Mouse (Mus musculus): ENCODE measurements around the gene Scin. TPM values are rescaled to one million over a fixed set of nuclear protein-coding genes. Genes with fewer than 3 reads are reported as not detected.
A peak's percentile ranks its signal among the peaks of the same experiment; 100 is the strongest.
"Not testable (repeated sequence)": the region's sequence is repeated elsewhere in the genome, so short reads cannot be mapped to it uniquely, and the experiment has no call there.

Gene Scin
- 0.23 and 0.25 TPM in 2 replicates for polyA plus RNA-seq (2014; fragmentation: Nextera tagmentation; extraction: Ambion mirVana)

GRCm38 (mm10) chr12:40133573-40134271 is at the start of gene Scin:
Scin (minus strand) TSS chr12:40134228.
- Histone ChIP-seq H3K4me3 (ENCODE audit: low read depth, low read length) (peak within 1 kb of the TSS; percentile 34), H3K9me3 (ENCODE audit: control insufficient read depth, low read length) (no peaks in the 10 kb centered on the region), H3K27ac (ENCODE audit: low read depth, low read length) (no peak within 1 kb of the TSS), H3K4me1 (replicated peaks; ENCODE audit: control insufficient read depth, insufficient read depth, low read length) (peaks cover 4% of the 10 kb centered on the region; the same call in 1 of the 2 replicates), H3K27me3 (replicated peaks; ENCODE audit: control insufficient read depth, insufficient read depth, low read length) (peaks cover 31% of the 10 kb centered on the region), H3K4me2 (peak within 1 kb of the TSS; percentile 76), H3K36me3 (ENCODE audit: control insufficient read depth, insufficient read depth, low read length) (no peaks in the 10 kb centered on the region), H3K9ac (ENCODE audit: low read depth, low read length) (no peak within 1 kb of the TSS)
- DNase-seq (ENCODE audit: low spot score) (peak; percentile 47), ATAC-seq (replicated peaks; ENCODE audit: low FRiP score) (no peak)
- 2% methylated on average over 39 of the region's 39 CpGs for WGBS

- WGBS = 60% methylated on average over 6 of the region's 6 CpGs
- Histone ChIP-seq H3K4me1 (replicated peaks; ENCODE audit: control insufficient read depth, insufficient read depth, low read length) (no peaks in the 10 kb centered on the region), H3K27me3 (replicated peaks; ENCODE audit: control insufficient read depth, insufficient read depth, low read length) (no peaks in the 10 kb centered on the region), H3K4me3 (ENCODE audit: low read depth, low read length) (no peak overlapping the region), H3K4me2 (no peak overlapping the region), H3K9me3 (ENCODE audit: control insufficient read depth, low read length) (peaks cover 5% of the 10 kb centered on the region; the same call in 1 of the 2 replicates), H3K27ac (ENCODE audit: low read depth, low read length) (no peak overlapping the region), H3K36me3 (ENCODE audit: control insufficient read depth, insufficient read depth, low read length) (no peaks in the 10 kb centered on the region), H3K9ac (ENCODE audit: low read depth, low read length) (no peak overlapping the region)
- no peak for ATAC-seq (replicated peaks; ENCODE audit: low FRiP score)
- DNase-seq (ENCODE audit: low spot score) = no peak
Measured at GRCm38 (mm10) chr12:40177089-40177488, 43.1 kb upstream of the Scin start.

- H3K27me3 ChIP-seq (replicated peaks; ENCODE audit: control insufficient read depth, insufficient read depth, low read length) = no peaks in the 10 kb centered on the region
- ATAC-seq (replicated peaks; ENCODE audit: low FRiP score) = no peak
Measured at GRCm38 (mm10) chr12:40176158-40176557, 42.1 kb upstream of the Scin start.

GRCm38 (mm10) chr12:40175171-40175570 is 41.1 kb upstream of the Scin start:
- ATAC-seq (replicated peaks; ENCODE audit: low FRiP score); H3K9ac ChIP-seq (ENCODE audit: low read depth, low read length): not testable (repeated sequence)
- WGBS = 61% methylated on average over 1 of the region's 1 CpGs

More at GRCm38 (mm10) chr12:40176158-40176557, 42.1 kb upstream of the Scin start:
- 63% methylated on average over 2 of the region's 2 CpGs for WGBS
- Histone ChIP-seq H3K27ac (ENCODE audit: low read depth, low read length) (no peak overlapping the region), H3K36me3 (ENCODE audit: control insufficient read depth, insufficient read depth, low read length) (no peaks in the 10 kb centered on the region), H3K4me2 (no peak overlapping the region), H3K9me3 (ENCODE audit: control insufficient read depth, low read length) (peaks cover 3% of the 10 kb centered on the region; the same call in 1 of the 2 replicates), H3K4me3 (ENCODE audit: low read depth, low read length) (no peak overlapping the region), H3K4me1 (replicated peaks; ENCODE audit: control insufficient read depth, insufficient read depth, low read length) (no peaks in the 10 kb centered on the region), H3K9ac (ENCODE audit: low read depth, low read length) (no peak overlapping the region)
- no peak for DNase-seq (ENCODE audit: low spot score)

GRCm38 (mm10) chr12:40171637-40172036 is 37.6 kb upstream of the Scin start:
- no peak overlapping the region for H3K9ac ChIP-seq (ENCODE audit: low read depth, low read length)

More at GRCm38 (mm10) chr12:40175171-40175570, 41.1 kb upstream of the Scin start:
- H3K4me1 ChIP-seq (replicated peaks; ENCODE audit: control insufficient read depth, insufficient read depth, low read length); H3K27me3 ChIP-seq (replicated peaks; ENCODE audit: control insufficient read depth, insufficient read depth, low read length); H3K4me2 ChIP-seq; H3K4me3 ChIP-seq (ENCODE audit: low read depth, low read length); H3K36me3 ChIP-seq (ENCODE audit: control insufficient read depth, insufficient read depth, low read length); H3K9me3 ChIP-seq (ENCODE audit: control insufficient read depth, low read length); H3K27ac ChIP-seq (ENCODE audit: low read depth, low read length); DNase-seq (ENCODE audit: low spot score): not testable (repeated sequence)

GRCm38 (mm10) chr12:40169675-40170074 is 35.6 kb upstream of the Scin start:
- no peaks in the 10 kb centered on the region for H3K9me3 ChIP-seq (ENCODE audit: control insufficient read depth, low read length)
- whole genome bisulfite sequencing = 94% methylated on average over 1 of the region's 1 CpGs
- H3K4me1 ChIP-seq (replicated peaks; ENCODE audit: control insufficient read depth, insufficient read depth, low read length) = no peaks in the 10 kb centered on the region
- no peak overlapping the region for H3K4me2 ChIP-seq
- H3K27me3 ChIP-seq (replicated peaks; ENCODE audit: control insufficient read depth, insufficient read depth, low read length) = no peaks in the 10 kb centered on the region
- DNase-seq (ENCODE audit: low spot score) (no peak), ATAC-seq (replicated peaks; ENCODE audit: low FRiP score) (no peak)
- H3K36me3 ChIP-seq (ENCODE audit: control insufficient read depth, insufficient read depth, low read length) = no peaks in the 10 kb centered on the region
- H3K9ac ChIP-seq (ENCODE audit: low read depth, low read length) = no peak overlapping the region
- no peak overlapping the region for H3K4me3 ChIP-seq (ENCODE audit: low read depth, low read length)
- H3K27ac ChIP-seq (ENCODE audit: low read depth, low read length) = no peak overlapping the region

More at GRCm38 (mm10) chr12:40171637-40172036, 37.6 kb upstream of the Scin start:
- H3K36me3 ChIP-seq (ENCODE audit: control insufficient read depth, insufficient read depth, low read length) = no peaks in the 10 kb centered on the region
- no peak overlapping the region for H3K4me2 ChIP-seq
- no peaks in the 10 kb centered on the region for H3K27me3 ChIP-seq (replicated peaks; ENCODE audit: control insufficient read depth, insufficient read depth, low read length)
- no peaks in the 10 kb centered on the region for H3K4me1 ChIP-seq (replicated peaks; ENCODE audit: control insufficient read depth, insufficient read depth, low read length)
- 85% methylated on average over 2 of the region's 2 CpGs for WGBS
- no peaks in the 10 kb centered on the region for H3K9me3 ChIP-seq (ENCODE audit: control insufficient read depth, low read length)
- no peak overlapping the region for H3K4me3 ChIP-seq (ENCODE audit: low read depth, low read length)
- no peak for ATAC-seq (replicated peaks; ENCODE audit: low FRiP score)
- H3K27ac ChIP-seq (ENCODE audit: low read depth, low read length) = no peak overlapping the region
- DNase-seq (ENCODE audit: low spot score) = no peak

- Histone ChIP-seq H3K4me1 (replicated peaks; ENCODE audit: control insufficient read depth, insufficient read depth, low read length) (no peaks in the 10 kb centered on the region), H3K27me3 (replicated peaks; ENCODE audit: control insufficient read depth, insufficient read depth, low read length) (no peaks in the 10 kb centered on the region), H3K27ac (ENCODE audit: low read depth, low read length) (no peak overlapping the region), H3K9me3 (ENCODE audit: control insufficient read depth, low read length) (no peaks in the 10 kb centered on the region), H3K36me3 (ENCODE audit: control insufficient read depth, insufficient read depth, low read length) (no peaks in the 10 kb centered on the region), H3K9ac (ENCODE audit: low read depth, low read length) (no peak overlapping the region), H3K4me2 (no peak overlapping the region), H3K4me3 (ENCODE audit: low read depth, low read length) (no peak overlapping the region)
- no peak for ATAC-seq (replicated peaks; ENCODE audit: low FRiP score)
- no peak for DNase-seq (ENCODE audit: low spot score)
- whole genome bisulfite sequencing = 7% methylated on average over 2 of the region's 2 CpGs
Measured at GRCm38 (mm10) chr12:40164621-40165020, 30.6 kb upstream of the Scin start.

GRCm38 (mm10) chr12:40160777-40161176 is 26.7 kb upstream of the Scin start:
- no peak overlapping the region for H3K4me3 ChIP-seq (ENCODE audit: low read depth, low read length)
- no peak for ATAC-seq (replicated peaks; ENCODE audit: low FRiP score)
- WGBS = 72% methylated on average over 2 of the region's 2 CpGs
- H3K27me3 ChIP-seq (replicated peaks; ENCODE audit: control insufficient read depth, insufficient read depth, low read length) = no peaks in the 10 kb centered on the region
- no peak for DNase-seq (ENCODE audit: low spot score)
- H3K4me1 ChIP-seq (replicated peaks; ENCODE audit: control insufficient read depth, insufficient read depth, low read length) = no peaks in the 10 kb centered on the region
- H3K4me2 ChIP-seq = no peak overlapping the region
- no peak overlapping the region for H3K9ac ChIP-seq (ENCODE audit: low read depth, low read length)
- H3K9me3 ChIP-seq (ENCODE audit: control insufficient read depth, low read length) = no peaks in the 10 kb centered on the region
- H3K27ac ChIP-seq (ENCODE audit: low read depth, low read length) = no peak overlapping the region
- no peaks in the 10 kb centered on the region for H3K36me3 ChIP-seq (ENCODE audit: control insufficient read depth, insufficient read depth, low read length)

GRCm38 (mm10) chr12:40154188-40154587 is 20.2 kb upstream of the Scin start:
- H3K9me3 ChIP-seq (ENCODE audit: control insufficient read depth, low read length) = no peaks in the 10 kb centered on the region
- 67% methylated on average over 6 of the region's 6 CpGs for WGBS
- no peaks in the 10 kb centered on the region for H3K4me1 ChIP-seq (replicated peaks; ENCODE audit: control insufficient read depth, insufficient read depth, low read length)
- DNase-seq (ENCODE audit: low spot score) (no peak), ATAC-seq (replicated peaks; ENCODE audit: low FRiP score) (no peak)
- no peaks in the 10 kb centered on the region for H3K27me3 ChIP-seq (replicated peaks; ENCODE audit: control insufficient read depth, insufficient read depth, low read length)
- no peak overlapping the region for H3K4me2 ChIP-seq
- H3K9ac ChIP-seq (ENCODE audit: low read depth, low read length) = no peak overlapping the region
- no peak overlapping the region for H3K4me3 ChIP-seq (ENCODE audit: low read depth, low read length)
- no peaks in the 10 kb centered on the region for H3K36me3 ChIP-seq (ENCODE audit: control insufficient read depth, insufficient read depth, low read length)
- H3K27ac ChIP-seq (ENCODE audit: low read depth, low read length) = no peak overlapping the region
